Comparison of ENCODE assay signal across 46 mouse cellular contexts in the genomic region with DNA sequence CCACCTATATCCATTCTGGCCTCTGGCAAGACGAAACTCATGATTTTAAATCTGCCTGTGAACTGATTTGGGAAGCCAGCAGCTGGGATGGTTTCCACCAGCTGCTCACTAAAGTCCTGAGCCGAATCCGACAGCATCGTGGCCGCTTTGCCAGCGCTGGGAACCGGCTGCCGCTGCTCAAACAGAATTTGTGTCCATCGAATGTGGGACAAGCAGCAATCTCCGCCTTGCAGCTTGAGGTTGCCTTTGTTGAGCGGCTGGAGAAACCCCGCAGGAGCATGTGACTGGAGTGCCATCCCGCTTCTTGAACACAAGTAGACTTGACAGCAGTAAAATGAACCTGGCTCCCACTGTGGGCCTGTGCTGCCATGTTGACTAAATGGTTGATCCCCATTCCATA. TPM values are rescaled to one million over a fixed set of nuclear protein-coding genes. Genes with fewer than 3 reads are reported as not detected.
"Had no signal": no experiment of that assay in that cellular context is flagged by ENCODE, and none has a peak within 500 bp of the region (broad histone marks: within the 10 kb centered on the region; RNA-seq: fewer than 3 reads in every experiment).

No protein-coding gene starts in this region.

- H3K27me3 ChIP-seq: hindbrain, embryonic 15.5 days had no signal

- H3K4me1 ChIP-seq: heart, embryonic 10.5 days; heart, embryonic 12.5 days; heart, embryonic 13.5 days; heart, embryonic 15.5 days; hindbrain, embryonic 12.5 days; hindbrain, embryonic 15.5 days; intestine, embryonic 15.5 days; kidney, embryonic 15.5 days had no signal

- H3K9me3 ChIP-seq: heart, embryonic 10.5 days; heart, embryonic 12.5 days; heart, embryonic 13.5 days; heart, embryonic 15.5 days; hindbrain, embryonic 10.5 days; hindbrain, embryonic 12.5 days; hindbrain, embryonic 13.5 days; hindbrain, embryonic 15.5 days; intestine, embryonic 15.5 days; kidney, embryonic 15.5 days had no signal

- H3K4me2 ChIP-seq: heart, embryonic 11.5 days; heart, embryonic 12.5 days; heart, embryonic 13.5 days; heart, embryonic 15.5 days; hindbrain, embryonic 12.5 days; hindbrain, embryonic 13.5 days; hindbrain, embryonic 14.5 days; hindbrain, embryonic 15.5 days; intestine, embryonic 15.5 days; kidney, embryonic 15.5 days had no signal

- ATAC-seq: hindbrain, embryonic 16.5 days; hindbrain, postnatal 0 days; inflammation-experienced regulatory T-cells, adult 6 months; intestine, embryonic 15.5 days; intestine, embryonic 16.5 days; intestine, postnatal 0 days had no signal

- H3K9ac ChIP-seq: heart, embryonic 12.5 days; heart, embryonic 13.5 days; heart, embryonic 15.5 days; hindbrain, embryonic 12.5 days; hindbrain, embryonic 13.5 days; hindbrain, embryonic 14.5 days; hindbrain, embryonic 15.5 days; intestine, embryonic 15.5 days; kidney, embryonic 15.5 days had no signal

- DNase-seq: heart, postnatal 10 days; heart, postnatal 14 days; heart, postnatal 36 days; heart, postnatal 4 days; kidney, adult 11 months; kidney, adult 18-20 months; kidney, adult 2 months; kidney, adult 8-10 months; kidney, adult 9 months; kidney, postnatal 10 days; kidney, postnatal 14 days; kidney, postnatal 25 days; kidney, postnatal 36 days; kidney, postnatal 4 days; layer of hippocampus, adult 9-11 months; layer of hippocampus, postnatal 36 days had no signal

- H3K36me3 ChIP-seq: heart, embryonic 10.5 days; heart, embryonic 12.5 days; heart, embryonic 13.5 days; heart, embryonic 15.5 days; hindbrain, embryonic 10.5 days; hindbrain, embryonic 12.5 days; hindbrain, embryonic 13.5 days; hindbrain, embryonic 15.5 days; intestine, embryonic 15.5 days; kidney, embryonic 15.5 days had no signal

- H3K4me3 ChIP-seq: heart, embryonic 10.5 days; heart, embryonic 12.5 days; heart, embryonic 13.5 days; heart, embryonic 15.5 days; hindbrain, embryonic 10.5 days; hindbrain, embryonic 12.5 days; hindbrain, embryonic 13.5 days; hindbrain, embryonic 15.5 days; intestine, embryonic 15.5 days; kidney, embryonic 15.5 days; left cerebral cortex, adult 2 months had no signal

- H3K27ac ChIP-seq: heart, embryonic 10.5 days; heart, embryonic 13.5 days; heart, embryonic 15.5 days; hindbrain, embryonic 10.5 days; hindbrain, embryonic 12.5 days; hindbrain, embryonic 13.5 days; hindbrain, embryonic 14.5 days; hindbrain, embryonic 15.5 days; hindbrain, postnatal 0 days; intestine, embryonic 15.5 days; kidney, embryonic 15.5 days; kidney, postnatal 0 days; left cerebral cortex, adult 2 months had no signal

RNA-seq across cellular contexts. Expression of a gene that starts 13.0 kb away (rescaled TPM):
- polyA plus RNA-seq: inflammation-experienced regulatory T-cells, adult 6 months had no signal

RNA-seq across cellular contexts. Expression of a gene that starts 31.4 kb away (rescaled TPM):
- total RNA-seq: heart, postnatal 10 days; heart, postnatal 14 days; heart, postnatal 25 days; heart, postnatal 36 days; heart, postnatal 4 days; hematopoietic stem cell, adult 5-6 weeks; layer of hippocampus, postnatal 10 days; layer of hippocampus, postnatal 14 days; left cerebral cortex, adult 2 months had no signal
- polyA plus RNA-seq: heart, embryonic 12.5 days; heart, embryonic 13.5 days; heart, embryonic 14.5 days; heart, embryonic 15.5 days; heart, embryonic 16.5 days; heart, postnatal 0 days; hindbrain, embryonic 14.5 days; inflammation-experienced regulatory T-cells, adult 6 months; intestine, embryonic 14.5 days; intestine, embryonic 15.5 days; intestine, embryonic 16.5 days; intestine, postnatal 0 days; kidney, adult 2 months; kidney, embryonic 14.5 days; kidney, embryonic 15.5 days; kidney, embryonic 16.5 days; kidney, postnatal 0 days; large intestine, adult 2 months had no signal
